Mouse (Mus musculus) intestine, postnatal 0 days (tissue): Measurements from ENCODE around the gene Pik3cb. TPM values are rescaled to one million over a fixed set of nuclear protein-coding genes. Genes with fewer than 3 reads are reported as not detected.
A peak's percentile ranks its signal among the peaks of the same experiment; 100 is the strongest.

ENCODE experiments used
- ATAC-seq: fragments of 200-750 bp; cut with Nextera tagmentation; 2 replicates; pipeline ENCODE4 v1.8.0; 2017; ENCODE audit warnings: mild to moderate bottlenecking, moderate TSS enrichment, moderate library complexity
- H3K27ac ChIP-seq: fragments of 300-500 bp; sonication (generic); 2 replicates; pipeline ENCODE4 v1.5.1; 2014; ENCODE audit warnings: mild to moderate bottlenecking, low read depth, low read length, moderate library complexity
- H3K27me3 ChIP-seq: fragments of 300-500 bp; sonication (generic); replicated peaks from 2 replicates; pipeline ENCODE4 v1.6.1; 2014; ENCODE audit warnings: low read length, mixed read lengths; ENCODE audit not compliant: control insufficient read depth, insufficient read depth
- H3K36me3 ChIP-seq: fragments of 300-500 bp; sonication (generic); 2 replicates; pipeline ENCODE4 v1.6.1; 2014; ENCODE audit warnings: mild to moderate bottlenecking, moderate library complexity; ENCODE audit not compliant: control insufficient read depth, insufficient read depth
- H3K4me1 ChIP-seq: fragments of 300-500 bp; sonication (generic); replicated peaks from 2 replicates; pipeline ENCODE4 v1.6.1; 2014; ENCODE audit warnings: antibody characterized with exemption, low read length, mixed read lengths; ENCODE audit not compliant: control insufficient read depth, insufficient read depth
- H3K4me2 ChIP-seq: fragments of 300-500 bp; sonication (generic); replicated peaks from 2 replicates; pipeline ENCODE4 v1.6.1; 2014; ENCODE audit warnings: low read depth, mild to moderate bottlenecking, moderate library complexity
- H3K4me3 ChIP-seq: fragments of 300-500 bp; sonication (generic); 2 replicates; pipeline ENCODE4 v1.5.1; 2014; ENCODE audit warnings: low read depth, low read length
- H3K9ac ChIP-seq: fragments of 300-500 bp; sonication (generic); 2 replicates; pipeline ENCODE4 v1.6.1; 2014; ENCODE audit warnings: mild to moderate bottlenecking, low read depth, low read length
- H3K9me3 ChIP-seq: fragments of 300-500 bp; sonication (generic); 2 replicates; pipeline ENCODE4 v1.6.1; 2016; ENCODE audit warnings: mixed run types; ENCODE audit not compliant: control insufficient read depth
- CTCF ChIP-seq: sonication (generic); IDR thresholded peaks from 2 replicates; pipeline ENCODE4 v1.5.1; 2016; ENCODE audit warnings: low read depth, mild to moderate bottlenecking, control low read depth, antibody characterized with exemption, moderate library complexity
- WGBS: fragments of 180-500 bp; shearing (Covaris S2); extraction: QIAGEN DNeasy Blood & Tissue Kit; methylation state at CpG from one replicate; pipeline ENCODE4 v1.1.7; 2014; 5-methylcytosine and 5-hydroxymethylcytosine counted together
- polyA plus RNA-seq: library from polyadenylated mRNA; unstranded; fragments of >200 nt; fragmentation: Nextera tagmentation; extraction: Ambion mirVana; gene quantifications from 2 replicates; pipeline ENCODE4 v1.2.1, GENCODE M21; 2015

Pik3cb gene
- polyA plus RNA-seq, 1 experiment from 2014 or later, result 1.2 TPM

GRCm38 (mm10) chr9:99122749-99123148 lies 17.7 kb downstream of the Pik3cb start:
- Histone ChIP-seq H3K4me1 (no peaks in the 10 kb centered on the region), H3K27ac (no peak overlapping the region), H3K36me3 (no peaks in the 10 kb centered on the region), H3K9me3 (no peaks in the 10 kb centered on the region), H3K27me3 (no peaks in the 10 kb centered on the region), H3K4me2 (no peak overlapping the region), H3K4me3 (no peak overlapping the region), H3K9ac (no peak overlapping the region)
- no peak for ATAC-seq
- WGBS, result 65% methylated on average over 4 of the region's 4 CpGs
- TF ChIP-seq CTCF, result no peak

- H3K9ac ChIP-seq, result no peak overlapping the region
- H3K4me3 ChIP-seq, result no peak overlapping the region
- 79% methylated on average over 12 of the region's 12 CpGs for WGBS
- H3K27me3 ChIP-seq, result no peaks in the 10 kb centered on the region
- no peak for ATAC-seq
- H3K9me3 ChIP-seq, result no peaks in the 10 kb centered on the region
- no peak overlapping the region for H3K27ac ChIP-seq
- H3K4me2 ChIP-seq, result no peak overlapping the region
- TF ChIP-seq CTCF, result no peak
- H3K36me3 ChIP-seq, result no peaks in the 10 kb centered on the region; the same call in 1 of the 2 replicates
- no peaks in the 10 kb centered on the region for H3K4me1 ChIP-seq
These were observed 28.0 kb downstream of the Pik3cb start for GRCm38 (mm10) chr9:99112409-99112808.

GRCm38 (mm10) chr9:99111085-99111484 lies 29.3 kb downstream of the Pik3cb start:
- H3K4me3 ChIP-seq, result no peak overlapping the region
- H3K4me1 ChIP-seq, result no peaks in the 10 kb centered on the region
- TF ChIP-seq CTCF, result no peak
- no peak overlapping the region for H3K4me2 ChIP-seq
- no peak overlapping the region for H3K9ac ChIP-seq
- 69% methylated on average over 1 of the region's 1 CpGs for WGBS
- no peaks in the 10 kb centered on the region for H3K9me3 ChIP-seq
- H3K27ac ChIP-seq, result no peak overlapping the region
- no peak for ATAC-seq
- no peaks in the 10 kb centered on the region; the same call in 1 of the 2 replicates for H3K36me3 ChIP-seq
- H3K27me3 ChIP-seq, result no peaks in the 10 kb centered on the region

GRCm38 (mm10) chr9:99110213-99110612 lies 30.2 kb downstream of the Pik3cb start:
- no peak overlapping the region for H3K4me3 ChIP-seq
- H3K27ac ChIP-seq, result no peak overlapping the region
- no peak for ATAC-seq
- 70% methylated on average over 5 of the region's 5 CpGs for WGBS
- no peaks in the 10 kb centered on the region for H3K9me3 ChIP-seq
- no peak overlapping the region for H3K4me2 ChIP-seq
- peaks cover 3% of the 10 kb centered on the region; the same call in 1 of the 2 replicates for H3K36me3 ChIP-seq
- TF ChIP-seq CTCF, result no peak
- H3K27me3 ChIP-seq, result no peaks in the 10 kb centered on the region
- no peaks in the 10 kb centered on the region for H3K4me1 ChIP-seq
- H3K9ac ChIP-seq, result no peak overlapping the region

- no peak overlapping the region for H3K27ac ChIP-seq
- no peak overlapping the region for H3K4me2 ChIP-seq
- no peaks in the 10 kb centered on the region for H3K4me1 ChIP-seq
- WGBS, result 81% methylated on average over 3 of the region's 3 CpGs
- TF ChIP-seq CTCF, result no peak
- no peak overlapping the region for H3K9ac ChIP-seq
- H3K4me3 ChIP-seq, result no peak overlapping the region
- no peak for ATAC-seq
- H3K36me3 ChIP-seq, result peaks cover 3% of the 10 kb centered on the region; the same call in 1 of the 2 replicates
- H3K9me3 ChIP-seq, result no peaks in the 10 kb centered on the region
- no peaks in the 10 kb centered on the region for H3K27me3 ChIP-seq
These were observed 30.8 kb downstream of the Pik3cb start for GRCm38 (mm10) chr9:99109585-99109984.

GRCm38 (mm10) chr9:99104449-99104848 lies 36.0 kb downstream of the Pik3cb start:
- WGBS, result 91% methylated on average over 2 of the region's 2 CpGs
- Histone ChIP-seq H3K9ac (no peak overlapping the region), H3K4me2 (no peak overlapping the region), H3K36me3 (peaks cover 3% of the 10 kb centered on the region; the same call in 1 of the 2 replicates), H3K4me1 (no peaks in the 10 kb centered on the region), H3K4me3 (no peak overlapping the region), H3K9me3 (no peaks in the 10 kb centered on the region), H3K27me3 (no peaks in the 10 kb centered on the region), H3K27ac (no peak overlapping the region)
- no peak for ATAC-seq
- TF ChIP-seq CTCF, result peak; percentile 44

GRCm38 (mm10) chr9:99103865-99104264 lies 36.6 kb downstream of the Pik3cb start:
- Histone ChIP-seq H3K27ac (no peak overlapping the region), H3K27me3 (no peaks in the 10 kb centered on the region), H3K4me2 (no peak overlapping the region), H3K9me3 (no peaks in the 10 kb centered on the region), H3K9ac (no peak overlapping the region), H3K4me1 (no peaks in the 10 kb centered on the region), H3K36me3 (peaks cover 3% of the 10 kb centered on the region; the same call in 1 of the 2 replicates), H3K4me3 (no peak overlapping the region)
- WGBS, result 58% methylated on average over 3 of the region's 3 CpGs
- TF ChIP-seq CTCF, result no peak
- ATAC-seq, result no peak
